In the genomic region with DNA sequence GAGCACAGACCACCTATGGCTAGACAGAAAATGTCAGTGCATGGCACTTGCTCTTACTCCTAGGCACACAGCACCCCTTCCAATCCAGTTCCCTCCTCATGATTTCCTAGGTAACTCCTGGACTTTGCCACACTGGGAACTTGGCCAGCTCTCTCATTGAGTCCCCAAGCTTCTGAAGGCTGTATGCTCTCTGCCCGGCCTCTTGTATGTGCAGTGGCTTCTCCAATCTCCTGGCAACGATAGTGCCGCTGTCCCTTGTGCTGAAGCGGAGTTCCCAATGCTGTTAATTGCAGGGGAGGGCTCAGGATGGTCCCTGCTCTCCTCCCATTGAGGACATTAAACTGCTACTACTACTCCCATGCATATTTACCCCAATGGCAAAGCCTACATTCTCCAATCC, we compare ENCODE assay signal across 9 mouse cellular contexts. TPM values are rescaled to one million over a fixed set of nuclear protein-coding genes. Genes with fewer than 3 reads are reported as not detected.
DNase-seq lines count a peak whose midpoint lies in the region; ATAC-seq lines count a peak whose summit lies in the region.
"Had no signal": no experiment of that assay in that cellular context is flagged by ENCODE, and none has a peak within 500 bp of the region (broad histone marks: within the 10 kb centered on the region; RNA-seq: fewer than 3 reads in every experiment).

No protein-coding gene starts in this region.

- H3K4me1 ChIP-seq in forebrain, embryonic 14.5 days (ENCODE audit: control insufficient read depth, insufficient read depth, low read length) = 0 out of 2 replicates have a peak, but pooled peaks cover 2% of the 10 kb centered on the region
- peaks cover 20% of the 10 kb centered on the region for H3K4me1 ChIP-seq in forebrain, embryonic 13.5 days
- H3K4me1 ChIP-seq in neural tube, embryonic 15.5 days = peaks cover 30% of the 10 kb centered on the region

- H3K4me2 ChIP-seq in forebrain, embryonic 14.5 days (ENCODE audit: low read length) = no peak overlapping the region
- no peak overlapping the region for H3K4me2 ChIP-seq in forebrain, embryonic 13.5 days
- H3K4me2 ChIP-seq in neural tube, embryonic 15.5 days = no peak overlapping the region
- H3K4me2 ChIP-seq: heart, embryonic 13.5 days had no signal

- WGBS in forebrain, embryonic 14.5 days = 22% methylated on average over 4 of the region's 4 CpGs
- 20% methylated on average over 4 of the region's 4 CpGs for WGBS in forebrain, embryonic 13.5 days
- 4% methylated on average over 4 of the region's 4 CpGs for WGBS in neural tube, embryonic 15.5 days

- H3K27me3 ChIP-seq in forebrain, embryonic 14.5 days (replicated peaks; ENCODE audit: control insufficient read depth, insufficient read depth, low read length) = no peaks in the 10 kb centered on the region
- no peaks in the 10 kb centered on the region for H3K27me3 ChIP-seq in forebrain, embryonic 13.5 days
- no peaks in the 10 kb centered on the region for H3K27me3 ChIP-seq in neural tube, embryonic 15.5 days (replicated peaks)
- H3K27me3 ChIP-seq: heart, embryonic 13.5 days had no signal

- intact Hi-C loops in gastrocnemius, postnatal 14 days (cut with DNase I; ENCODE audit: low total_unique reads) = loop anchor here (5.0 kb wide), 2 partner anchors 36 to 96 kb away; a partner anchor contains a TSS

- no peak for ATAC-seq in forebrain, embryonic 14.5 days
- ATAC-seq in forebrain, embryonic 13.5 days = no peak
- ATAC-seq in neural tube, embryonic 15.5 days (ENCODE audit: low FRiP score) = no peak

- H3K9me3 ChIP-seq in forebrain, embryonic 14.5 days (replicated peaks; ENCODE audit: control insufficient read depth, low read length) = no peaks in the 10 kb centered on the region
- H3K9me3 ChIP-seq in forebrain, embryonic 13.5 days (replicated peaks) = no peaks in the 10 kb centered on the region
- no peaks in the 10 kb centered on the region for H3K9me3 ChIP-seq in neural tube, embryonic 15.5 days (replicated peaks)
- H3K9me3 ChIP-seq: heart, embryonic 13.5 days had no signal

- H3K9ac ChIP-seq in forebrain, embryonic 14.5 days (ENCODE audit: low read length) = no peak overlapping the region
- no peak overlapping the region for H3K9ac ChIP-seq in forebrain, embryonic 13.5 days
- H3K9ac ChIP-seq in neural tube, embryonic 15.5 days (replicated peaks) = no peak overlapping the region
- H3K9ac ChIP-seq: heart, embryonic 13.5 days had no signal

- H3K4me3 ChIP-seq in forebrain, embryonic 14.5 days (ENCODE audit: low read depth, low read length) = no peak overlapping the region
- H3K4me3 ChIP-seq in forebrain, embryonic 13.5 days = no peak overlapping the region
- H3K4me3 ChIP-seq in neural tube, embryonic 15.5 days (replicated peaks) = no peak overlapping the region
- H3K4me3 ChIP-seq: heart, embryonic 13.5 days had no signal

- DNase-seq in forebrain, embryonic 14.5 days (ENCODE audit: low spot score) = peak; percentile 49
- DNase-seq in neural tube, embryonic 10.5 days (ENCODE audit: extremely low spot score, low spot score) = no peak
- DNase-seq in kidney, adult 8-10 months = peak; percentile 88
- DNase-seq in ovary, postnatal 14 days (ENCODE audit: low spot score) = peak; percentile 30
- DNase-seq in urinary bladder, postnatal 14 days (ENCODE audit: low spot score) = no peak
- no peak for DNase-seq in gastrocnemius, postnatal 14 days

- peaks cover 48% of the 10 kb centered on the region for H3K36me3 ChIP-seq in forebrain, embryonic 14.5 days (ENCODE audit: control insufficient read depth, insufficient read depth, low read length)
- peaks cover 47% of the 10 kb centered on the region for H3K36me3 ChIP-seq in forebrain, embryonic 13.5 days (ENCODE audit: poor library complexity, severe bottlenecking)
- H3K36me3 ChIP-seq in neural tube, embryonic 15.5 days = peaks cover 40% of the 10 kb centered on the region

- no peak overlapping the region for H3K27ac ChIP-seq in forebrain, embryonic 14.5 days (ENCODE audit: low read depth, low read length)
- no peak overlapping the region; the same call in 1 of the 2 replicates for H3K27ac ChIP-seq in forebrain, embryonic 13.5 days
- H3K27ac ChIP-seq in neural tube, embryonic 15.5 days (replicated peaks) = peak overlapping the region; percentile 45; the same call in 1 of the 2 replicates
- H3K27ac ChIP-seq: heart, embryonic 13.5 days had no signal

RNA-seq across cellular contexts. Expression of a gene that starts 3.7 kb away (rescaled TPM):
- 51.4 and 53.7 TPM in 2 replicates for polyA plus RNA-seq in forebrain, embryonic 14.5 days (2014; fragmentation: Nextera tagmentation; extraction: Ambion mirVana)
- 46.9 and 55.9 TPM in 2 replicates for polyA plus RNA-seq in forebrain, embryonic 13.5 days (2015; fragmentation: Nextera tagmentation; extraction: Ambion mirVana)
- polyA plus RNA-seq in neural tube, embryonic 15.5 days (2015; fragmentation: Nextera tagmentation; extraction: Ambion mirVana) = 47.6 and 55.6 TPM in 2 replicates
- total RNA-seq in gastrocnemius, postnatal 14 days (2021) = 1 to 10 TPM; 5.5 to 8.1 TPM

RNA-seq across cellular contexts. Expression of a gene that starts 16.8 kb away (rescaled TPM):
- polyA plus RNA-seq in forebrain, embryonic 14.5 days (2014; fragmentation: Nextera tagmentation; extraction: Ambion mirVana) = 54.2 and 65.3 TPM in 2 replicates
- 71.8 and 72.4 TPM in 2 replicates for polyA plus RNA-seq in forebrain, embryonic 13.5 days (2015; fragmentation: Nextera tagmentation; extraction: Ambion mirVana)
- polyA plus RNA-seq in neural tube, embryonic 15.5 days (2015; fragmentation: Nextera tagmentation; extraction: Ambion mirVana) = 58.5 and 63.7 TPM in 2 replicates
- 10 to 100 TPM; 47.8 to 48.0 TPM for total RNA-seq in gastrocnemius, postnatal 14 days (2021)

RNA-seq across cellular contexts. Expression of a gene that starts 40.3 kb away (rescaled TPM):
- 248 and 249 TPM in 2 replicates for polyA plus RNA-seq in forebrain, embryonic 14.5 days (2014; fragmentation: Nextera tagmentation; extraction: Ambion mirVana)
- polyA plus RNA-seq in forebrain, embryonic 13.5 days (2015; fragmentation: Nextera tagmentation; extraction: Ambion mirVana) = 310 and 349 TPM in 2 replicates
- 189 and 205 TPM in 2 replicates for polyA plus RNA-seq in neural tube, embryonic 15.5 days (2015; fragmentation: Nextera tagmentation; extraction: Ambion mirVana)
- total RNA-seq in gastrocnemius, postnatal 14 days (2021) = 10 to 100 TPM; 22.3 to 28.5 TPM

Comparison
In these comparisons a context has a peak if more than half of its experiments do, and no peak if none do; other contexts are left out.
1. DNase-seq: peak in forebrain, embryonic 14.5 days (single experiment), kidney, adult 8-10 months (2 of 2) and ovary, postnatal 14 days (single experiment); none in neural tube, embryonic 10.5 days (single experiment), urinary bladder, postnatal 14 days (single experiment) and gastrocnemius, postnatal 14 days (single experiment).